Mouse (Mus musculus) gastrocnemius, postnatal 25 days (tissue): ENCODE results near the gene Slc33a1. TPM values are rescaled to one million over a fixed set of nuclear protein-coding genes. Genes with fewer than 3 reads are reported as not detected.

Experiments used
- DNase-seq: peaks from one replicate; pipeline ENCODE4 v3.0.0; 2022
- total RNA-seq, 2 experiments: library from RNA; stranded (reverse); gene quantifications; 1 replicate in 1 of 2; 2 replicates in 1 of 2; pipeline ENCODE4 v1.2.3; 2021

Gene Slc33a1
- total RNA-seq, 2 experiments from 2014 or later: 5.2 to 6.3 TPM

- DNase-seq: peak; percentile 29
Observed at GRCm38 (mm10) chr3:63898581-63899308, 65.8 kb downstream of the Slc33a1 start.

GRCm38 (mm10) chr3:63897177-63897576 lies 67.4 kb downstream of the Slc33a1 start:
- DNase-seq: no peak

DNA sequence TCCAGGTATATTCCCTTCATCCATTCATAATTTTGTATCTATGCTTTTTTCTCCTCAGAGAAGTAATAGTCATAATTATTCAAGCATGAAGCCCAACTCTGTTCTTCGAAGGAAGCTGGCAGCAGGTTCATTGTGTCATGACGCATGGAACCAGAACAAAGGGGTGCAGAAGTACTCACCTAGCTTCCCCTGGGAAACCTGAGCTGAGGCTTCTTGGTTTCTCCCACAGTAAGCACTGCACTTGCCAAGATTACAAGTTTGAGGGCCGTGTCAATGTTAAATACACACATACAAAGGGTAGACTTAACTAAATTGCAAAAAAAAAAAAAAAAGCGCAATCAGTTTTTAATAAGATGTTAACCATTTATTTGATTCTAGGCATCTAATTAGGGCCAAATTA lies 68.3 kb downstream of the Slc33a1 start:
- no peak for DNase-seq

GRCm38 (mm10) chr3:63895786-63896185 lies 68.8 kb downstream of the Slc33a1 start:
- DNase-seq: no peak

- no peak for DNase-seq
Observed at GRCm38 (mm10) chr3:63893677-63894076, 70.9 kb downstream of the Slc33a1 start.

DNA sequence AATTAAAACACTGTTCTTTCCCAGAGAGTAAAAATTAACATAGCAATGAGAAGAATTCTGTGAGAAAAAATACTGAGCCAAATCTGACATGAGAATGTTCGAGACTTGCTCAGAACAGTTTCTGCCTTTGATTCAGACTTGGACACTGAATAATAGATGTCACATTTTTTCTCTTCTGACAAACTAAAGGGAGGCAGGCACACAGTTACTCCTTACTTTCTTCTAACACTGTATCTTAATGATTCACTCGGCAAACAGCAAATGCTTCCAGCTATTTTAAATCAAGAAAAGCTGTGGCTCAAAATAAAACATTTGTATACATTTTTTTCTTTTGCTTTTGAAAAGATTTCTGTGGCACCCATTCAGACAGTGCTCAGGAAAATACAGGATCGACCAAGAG lies 72.4 kb downstream of the Slc33a1 start:
- DNase-seq: no peak

Other genes with a start within 250 kb of the Slc33a1 start
- gene Plch1, start 65.3 kb downstream of the Slc33a1 start, total RNA-seq: not detected
- 1 to 10 TPM; 4.0 to 4.7 TPM for gene E130311K13Rik, start 35.3 kb downstream of the Slc33a1 start, total RNA-seq
- 10 to 100 TPM; 15.0 to 15.4 TPM for gene Gmps, start 11.3 kb upstream of the Slc33a1 start, total RNA-seq
- under 1 TPM; 0.08 TPM for gene Vmn2r1, start 116.8 kb upstream of the Slc33a1 start, total RNA-seq
- gene Vmn2r2, start 177.2 kb upstream of the Slc33a1 start, total RNA-seq: not detected